Mouse (Mus musculus) bone marrow macrophage, adult 2 months (primary cell): Measurements from ENCODE around the gene Cpne4.

Source experiments
- CTCF ChIP-seq: IDR thresholded peaks from 2 replicates; pipeline ENCODE4 v1.5.1; 2012; ENCODE audit warnings: low read depth, mild to moderate bottlenecking, low read length, moderate library complexity
- POLR2A ChIP-seq: IDR thresholded peaks from 2 replicates; pipeline ENCODE4 v1.6.1; 2012; ENCODE audit warnings: mild to moderate bottlenecking, low read depth, low read length, borderline replicate concordance

- no peak for TF ChIP-seq CTCF
- TF ChIP-seq POLR2A: no peak
Observed at GRCm38 (mm10) chr9:104594979-104595378, 47.9 kb downstream of the Cpne4 start.
